Mouse (Mus musculus): ENCODE results near the gene Gm32742. TPM values are rescaled to one million over a fixed set of nuclear protein-coding genes. Genes with fewer than 3 reads are reported as not detected.

Gene Gm32742
- polyA plus RNA-seq, 1 experiment from 2014 or later: not detected

- no peaks in the 10 kb centered on the region; the same call in 1 of the 2 replicates for H3K4me1 ChIP-seq (replicated peaks)
- H3K4me3 ChIP-seq (replicated peaks): peak overlapping the region; percentile 43
- WGBS (ENCODE audit: insufficient replicate concordance): 13% methylated on average over 25 of the region's 30 CpGs
- H3K36me3 ChIP-seq (replicated peaks): no peaks in the 10 kb centered on the region
- H3K9ac ChIP-seq: no peak overlapping the region
- H3K27me3 ChIP-seq: peaks cover 69% of the 10 kb centered on the region
- H3K9me3 ChIP-seq (replicated peaks): no peaks in the 10 kb centered on the region
- H3K27ac ChIP-seq (replicated peaks): no peak overlapping the region
- no peak for ATAC-seq (ENCODE audit: insufficient read depth)
- H3K4me2 ChIP-seq: peak overlapping the region; percentile 70
These were observed 61.4 kb downstream of the Gm32742 start for GRCm38 (mm10) chr9:51103808-51104514.

GRCm38 (mm10) chr9:51102963-51103807 lies 62.1 kb downstream of the Gm32742 start:
- no peaks in the 10 kb centered on the region for H3K36me3 ChIP-seq (replicated peaks)
- no peak overlapping the region for H3K9ac ChIP-seq
- H3K27me3 ChIP-seq: peaks cover 69% of the 10 kb centered on the region
- 1% methylated on average over 44 of the region's 44 CpGs for WGBS (ENCODE audit: insufficient replicate concordance)
- H3K4me2 ChIP-seq: peak overlapping the region; percentile 70
- ATAC-seq (ENCODE audit: insufficient read depth): no peak
- H3K9me3 ChIP-seq (replicated peaks): no peaks in the 10 kb centered on the region
- no peak overlapping the region for H3K27ac ChIP-seq (replicated peaks)
- H3K4me3 ChIP-seq (replicated peaks): peak overlapping the region; percentile 43
- no peaks in the 10 kb centered on the region; the same call in 1 of the 2 replicates for H3K4me1 ChIP-seq (replicated peaks)

GRCm38 (mm10) chr9:51101756-51102425 lies 63.4 kb downstream of the Gm32742 start, which contains the start of gene 4833427G06Rik:
Gene 4833427G06Rik (minus strand): TSS chr9:51102078.
- Histone ChIP-seq H3K9me3 (replicated peaks) (no peaks in the 10 kb centered on the region), H3K27me3 (peaks cover 62% of the 10 kb centered on the region), H3K4me2 (peak within 1 kb of the TSS; percentile 44), H3K9ac (no peak within 1 kb of the TSS), H3K27ac (replicated peaks) (no peak within 1 kb of the TSS), H3K4me3 (replicated peaks) (no peak within 1 kb of the TSS), H3K4me1 (replicated peaks) (no peaks in the 10 kb centered on the region; the same call in 1 of the 2 replicates), H3K36me3 (replicated peaks) (no peaks in the 10 kb centered on the region)
- ATAC-seq (ENCODE audit: insufficient read depth): no peak
- 9% methylated on average over 27 of the region's 27 CpGs for WGBS (ENCODE audit: insufficient replicate concordance)

GRCm38 (mm10) chr9:51096306-51096705 lies 69.0 kb downstream of the Gm32742 start:
- WGBS (ENCODE audit: insufficient replicate concordance): 46% methylated on average over 2 of the region's 2 CpGs
- Histone ChIP-seq H3K27me3 (peaks cover 27% of the 10 kb centered on the region), H3K27ac (replicated peaks) (no peak overlapping the region), H3K9me3 (replicated peaks) (no peaks in the 10 kb centered on the region), H3K4me3 (replicated peaks) (no peak overlapping the region), H3K4me2 (no peak overlapping the region), H3K9ac (no peak overlapping the region), H3K4me1 (replicated peaks) (peaks cover 7% of the 10 kb centered on the region; the same call in 1 of the 2 replicates), H3K36me3 (replicated peaks) (no peaks in the 10 kb centered on the region)
- no peak for ATAC-seq (ENCODE audit: insufficient read depth)

- ATAC-seq (ENCODE audit: insufficient read depth): no peak
- no peaks in the 10 kb centered on the region for H3K36me3 ChIP-seq (replicated peaks)
- no peaks in the 10 kb centered on the region for H3K9me3 ChIP-seq (replicated peaks)
- no peak overlapping the region for H3K9ac ChIP-seq
- peaks cover 7% of the 10 kb centered on the region; the same call in 1 of the 2 replicates for H3K4me1 ChIP-seq (replicated peaks)
- peaks cover 14% of the 10 kb centered on the region; the same call in 1 of the 2 replicates for H3K27me3 ChIP-seq
- no peak overlapping the region for H3K27ac ChIP-seq (replicated peaks)
- H3K4me3 ChIP-seq (replicated peaks): no peak overlapping the region
- H3K4me2 ChIP-seq: no peak overlapping the region
- WGBS (ENCODE audit: insufficient replicate concordance): 29% methylated on average over 5 of the region's 5 CpGs
These were observed 71.6 kb downstream of the Gm32742 start for GRCm38 (mm10) chr9:51093697-51094096.

GRCm38 (mm10) chr9:51081614-51082013 lies 83.7 kb downstream of the Gm32742 start:
- Histone ChIP-seq H3K36me3 (replicated peaks) (no peaks in the 10 kb centered on the region), H3K9me3 (replicated peaks) (no peaks in the 10 kb centered on the region), H3K9ac (no peak overlapping the region), H3K4me3 (replicated peaks) (no peak overlapping the region), H3K27ac (replicated peaks) (no peak overlapping the region), H3K4me1 (replicated peaks) (peaks cover 8% of the 10 kb centered on the region), H3K27me3 (no peaks in the 10 kb centered on the region), H3K4me2 (no peak overlapping the region)
- WGBS (ENCODE audit: insufficient replicate concordance): 63% methylated on average over 5 of the region's 5 CpGs
- no peak for ATAC-seq (ENCODE audit: insufficient read depth)

MicroRNAs within 50 kb of the gene (microRNA counts, 519-probe panel; counts per million panel counts)
- microRNA mmu-miR-34b-3p: 2,123 counts per million, percentile 29 among the panel's probes with 10 or more counts
- microRNA mmu-miR-34b-5p: 2,435 counts per million, percentile 42 among the panel's probes with 10 or more counts
- 4,058 counts per million, percentile 83 among the panel's probes with 10 or more counts for microRNA mmu-miR-34c

Small RNA genes within 50 kb of the gene (microRNA-seq; reads per million reads assigned to microRNA genes)
- 5.1 reads per million, percentile 17 among the genes with 10 or more reads in this experiment for gene Mir34b
- gene Mir34c: 83.0 reads per million, percentile 50 among the genes with 10 or more reads in this experiment

Other genes starting within 250 kb of the Gm32742 start
- 9.8 and 11.0 TPM in 2 replicates for gene Sik2, start 156.4 kb downstream of the Gm32742 start, polyA plus RNA-seq (2015; fragmentation: Nextera tagmentation; extraction: Ambion mirVana)
- not detected in 2 replicates for gene Btg4, start 104.6 kb downstream of the Gm32742 start, polyA plus RNA-seq (2015; fragmentation: Nextera tagmentation; extraction: Ambion mirVana)
- 1.7 and 1.8 TPM in 2 replicates for gene Layn, start 88.4 kb downstream of the Gm32742 start, polyA plus RNA-seq (2015; fragmentation: Nextera tagmentation; extraction: Ambion mirVana)
- gene 4833427G06Rik, start 63.4 kb downstream of the Gm32742 start, polyA plus RNA-seq (2015; fragmentation: Nextera tagmentation; extraction: Ambion mirVana): not detected in 2 replicates
- 1.3 and 1.5 TPM in 2 replicates for gene Pou2af1, start 48.2 kb upstream of the Gm32742 start, polyA plus RNA-seq (2015; fragmentation: Nextera tagmentation; extraction: Ambion mirVana)
- gene Colca2, start 113.1 kb upstream of the Gm32742 start, polyA plus RNA-seq (2015; fragmentation: Nextera tagmentation; extraction: Ambion mirVana): 0.26 and 0.30 TPM in 2 replicates
- gene 1810046K07Rik, start 163.4 kb upstream of the Gm32742 start, polyA plus RNA-seq (2015; fragmentation: Nextera tagmentation; extraction: Ambion mirVana): 0.13 and 0.22 TPM in 2 replicates